Mouse (Mus musculus) ES-Bruce4 (cell line): ENCODE data around the gene Tsnaxip1.

Experiments used
- CTCF ChIP-seq: IDR thresholded peaks from one replicate; pipeline ENCODE4 v1.8.1; 2011; ENCODE audit warnings: low read depth, low read length
- EP300 ChIP-seq: IDR thresholded peaks from 2 replicates; pipeline ENCODE4 v1.6.1; 2011; ENCODE audit warnings: low read depth, low read length; ENCODE audit not compliant: insufficient read depth
- POLR2A ChIP-seq: IDR thresholded peaks from one replicate; pipeline ENCODE4 v1.8.1; 2011; ENCODE audit warnings: low read length; ENCODE audit not compliant: insufficient read depth

DNA sequence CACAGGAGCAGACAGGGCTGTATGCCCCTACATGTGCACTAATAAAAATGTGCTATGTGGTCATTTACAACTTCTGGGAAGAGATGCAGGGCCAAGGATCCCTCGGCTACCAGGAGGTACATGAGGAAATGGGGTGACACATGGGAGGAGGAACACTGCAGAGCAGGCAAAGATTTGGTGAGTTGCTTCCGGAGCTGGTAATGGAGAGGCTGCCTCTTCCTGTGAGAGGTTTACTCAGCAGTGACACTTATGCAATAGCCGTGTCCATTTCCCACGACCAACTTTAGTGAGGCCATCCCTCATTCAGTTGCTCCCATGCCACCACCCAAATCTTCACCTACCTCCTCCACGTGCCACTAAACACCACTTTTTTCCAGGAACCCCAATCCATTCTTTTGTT is 47.2 kb upstream of the Tsnaxip1 start:
- TF ChIP-seq POLR2A: no peak
- TF ChIP-seq CTCF: no peak
- TF ChIP-seq EP300: no peak
